14 mouse cellular contexts compared by ENCODE assay signal in the genomic region with DNA sequence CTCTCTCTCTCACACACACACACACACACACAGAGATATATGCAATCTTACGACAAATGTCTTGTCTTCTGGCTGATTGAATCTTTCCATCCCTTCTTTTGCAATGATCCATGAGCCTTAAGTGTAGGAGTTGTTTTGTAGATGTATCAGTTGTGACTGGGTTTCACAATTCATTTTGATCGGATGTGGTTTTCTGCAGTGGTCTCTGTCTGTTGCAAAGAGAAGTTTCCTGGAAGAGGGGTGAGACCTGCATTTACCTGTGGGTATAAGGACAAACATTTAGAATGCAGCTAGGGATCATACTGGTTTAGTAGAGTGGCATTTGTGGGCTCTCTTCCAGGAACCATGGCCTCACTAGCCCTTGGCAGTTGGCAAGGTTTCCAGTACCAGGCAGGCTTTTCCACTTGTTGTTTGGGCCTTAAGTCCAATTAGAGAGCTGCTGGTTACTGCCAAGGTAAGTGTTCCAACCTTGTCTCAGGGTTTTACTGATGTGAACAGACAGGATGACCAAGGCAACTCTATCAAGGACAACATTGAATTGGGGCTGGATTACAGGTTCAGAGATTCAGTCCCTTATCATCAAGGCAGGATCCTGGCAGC. TPM values are rescaled to one million over a fixed set of nuclear protein-coding genes. Genes with fewer than 3 reads are reported as not detected.
DNase-seq lines count a peak whose midpoint lies in the region; TF ChIP-seq lines count a peak whose summit lies in the region.
"Had no signal": no experiment of that assay in that cellular context is flagged by ENCODE, and none has a peak within 500 bp of the region (broad histone marks: within the 10 kb centered on the region; RNA-seq: fewer than 3 reads in every experiment).

No protein-coding gene starts in this region.

- peaks cover 2% of the 10 kb centered on the region; the same call in 1 of the 2 replicates for H3K27me3 ChIP-seq in heart, adult 2 months (ENCODE audit: control insufficient read depth, insufficient read depth, low read length)
- no peaks in the 10 kb centered on the region for H3K27me3 ChIP-seq in heart, embryonic 10.5 days (ENCODE audit: insufficient read depth, poor library complexity, severe bottlenecking)
- H3K27me3 ChIP-seq: CH12.LX; forebrain, embryonic 12.5 days; heart, embryonic 15.5 days; lung, embryonic 15.5 days had no signal

- H3K4me3 ChIP-seq in heart, adult 2 months = no peak overlapping the region
- no peak overlapping the region for H3K4me3 ChIP-seq in heart, embryonic 10.5 days
- no peak overlapping the region for H3K4me3 ChIP-seq in lung, adult 2 months (replicated peaks; ENCODE audit: extremely low read depth, low read depth, low read length)
- H3K4me3 ChIP-seq: forebrain, embryonic 12.5 days; gastrocnemius, adult 2 months; heart, embryonic 15.5 days; lung, embryonic 15.5 days had no signal

- H3K79me2 ChIP-seq in heart, adult 2 months (replicated peaks; ENCODE audit: control insufficient read depth, insufficient read depth, low read length) = no peaks in the 10 kb centered on the region

- no peaks in the 10 kb centered on the region for H3K4me1 ChIP-seq in heart, adult 2 months (ENCODE audit: control insufficient read depth, insufficient read depth, low read length)
- H3K4me1 ChIP-seq in heart, embryonic 10.5 days = no peaks in the 10 kb centered on the region
- H3K4me1 ChIP-seq in lung, adult 2 months (ENCODE audit: control insufficient read depth, insufficient read depth, low read length) = no peaks in the 10 kb centered on the region
- H3K4me1 ChIP-seq: forebrain, embryonic 12.5 days; heart, embryonic 15.5 days; lung, embryonic 15.5 days had no signal

- DNase-seq in heart, adult 2 months = peak; percentile 26 to 40
- DNase-seq in heart, embryonic 10.5 days (ENCODE audit: low spot score) = no peak
- DNase-seq in lung, adult 18-20 months = peak; percentile 12 to 26
- DNase-seq in lung, adult 2 months = no peak
- DNase-seq in fat pad, adult 2 months (ENCODE audit: extremely low read depth, low read depth, low spot score) = peak; percentile 30
- DNase-seq in naive thymus-derived CD4-positive, alpha-beta T cell, adult 2 months (ENCODE audit: low read depth) = peak; percentile 41
- DNase-seq in Muller cell, postnatal 12 days (ENCODE audit: inconsistent ontology term) = no peak
- DNase-seq: gastrocnemius, adult 2 months; right cerebral cortex, postnatal 14 days had no signal

- H3K27ac ChIP-seq in heart, adult 2 months = no peak overlapping the region
- H3K27ac ChIP-seq in heart, embryonic 10.5 days = no peak overlapping the region
- H3K27ac ChIP-seq: forebrain, embryonic 12.5 days; gastrocnemius, adult 2 months; heart, embryonic 15.5 days; lung, embryonic 15.5 days had no signal

- TF ChIP-seq CTCF in heart, adult 2 months (IDR thresholded peaks at IDR 0.05) = no peak
- TF ChIP-seq CTCF in lung, adult 2 months (IDR thresholded peaks at IDR 0.05; ENCODE audit: insufficient read depth, low read length) = no peak

- no peak for TF ChIP-seq POLR2A in heart, adult 2 months (IDR thresholded peaks at IDR 0.05; ENCODE audit: insufficient read depth, low read depth, low read length)
- TF ChIP-seq POLR2A in lung, adult 2 months (IDR thresholded peaks at IDR 0.05; ENCODE audit: borderline replicate concordance, extremely low read depth, low read depth, low read length) = no peak

- no peak for TF ChIP-seq EP300 in heart, adult 2 months (IDR thresholded peaks at IDR 0.05; ENCODE audit: insufficient read depth, low read depth, low read length)

- H3K36me3 ChIP-seq in heart, adult 2 months (ENCODE audit: control insufficient read depth, insufficient read depth, low read length) = no peaks in the 10 kb centered on the region
- no peaks in the 10 kb centered on the region for H3K36me3 ChIP-seq in heart, embryonic 10.5 days
- H3K36me3 ChIP-seq: forebrain, embryonic 12.5 days; heart, embryonic 15.5 days; lung, embryonic 15.5 days had no signal

- intact Hi-C loops in heart, adult 2 months (cut with DNase I) = no loop called here

- H3K9me3 ChIP-seq in heart, embryonic 10.5 days = no peaks in the 10 kb centered on the region
- H3K9me3 ChIP-seq: forebrain, embryonic 12.5 days; heart, embryonic 15.5 days; lung, embryonic 15.5 days had no signal

- no peak overlapping the region for H3K9ac ChIP-seq in heart, adult 2 months (ENCODE audit: low read depth, low read length)
- H3K9ac ChIP-seq: forebrain, embryonic 12.5 days; heart, embryonic 15.5 days; lung, embryonic 15.5 days had no signal

- WGBS in heart, adult 2 months = 92% methylated on average over 2 of the region's 2 CpGs
- 89% methylated on average over 2 of the region's 2 CpGs for WGBS in heart, embryonic 10.5 days
- WGBS in lung, adult 2 months = 92% methylated on average over 2 of the region's 2 CpGs

RNA-seq across cellular contexts. Expression of a gene that starts 36.6 kb away (rescaled TPM):
- total RNA-seq in heart, adult 2 months (2021) = 1 to 10 TPM; 5.8 to 6.3 TPM
- polyA plus RNA-seq in heart, adult 2 months (2012; rRNA removed) = 6.1 and 7.9 TPM in 2 replicates
- polyA plus RNA-seq in heart, embryonic 10.5 days (2016; fragmentation: Nextera tagmentation; extraction: Ambion mirVana) = 0.39 and 2.7 TPM in 2 replicates
- 16.6 and 17.6 TPM in 2 replicates for polyA plus RNA-seq in lung, adult 2 months (2012; rRNA removed)
- total RNA-seq: common myeloid progenitor, adult 5-6 weeks had no signal

Comparison
In these comparisons a context has a peak if more than half of its experiments do, and no peak if none do; other contexts are left out.
1. DNase-seq: peak in heart, adult 2 months (2 of 2), lung, adult 18-20 months (2 of 2), fat pad, adult 2 months (single experiment) and naive thymus-derived CD4-positive, alpha-beta T cell, adult 2 months (single experiment); none in heart, embryonic 10.5 days (single experiment), lung, adult 2 months (single experiment) and Muller cell, postnatal 12 days (single experiment).